Mouse (Mus musculus) olfactory bulb, adult 2 months (tissue): ENCODE data around the gene Abi3. TPM values are rescaled to one million over a fixed set of nuclear protein-coding genes. Genes with fewer than 3 reads are reported as not detected.

Experiments
- H3K27ac ChIP-seq: fragments of 200-500 bp; 2 replicates; pipeline ENCODE4 v1.5.1; 2012; ENCODE audit warnings: low read depth, low read length; ENCODE audit not compliant: insufficient read depth
- H3K4me1 ChIP-seq: fragments of 200-500 bp; 2 replicates; pipeline ENCODE4 v1.6.1; 2012; ENCODE audit warnings: low read length; ENCODE audit not compliant: control insufficient read depth, insufficient read depth
- H3K4me3 ChIP-seq: fragments of 200-500 bp; 2 replicates; pipeline ENCODE4 v1.5.1; 2012; ENCODE audit warnings: mild to moderate bottlenecking, low read depth, low read length, moderate library complexity; ENCODE audit not compliant: insufficient read depth
- CTCF ChIP-seq: fragments of 200-500 bp; IDR thresholded peaks from 2 replicates; pipeline ENCODE4 v1.5.1; 2012; ENCODE audit warnings: low read depth, mild to moderate bottlenecking, low read length, moderate library complexity; ENCODE audit not compliant: insufficient read depth
- POLR2A ChIP-seq: fragments of 200-500 bp; IDR thresholded peaks from 2 replicates; pipeline ENCODE4 v1.6.1; 2012; ENCODE audit warnings: mild to moderate bottlenecking, low read depth, low read length, moderate library complexity; ENCODE audit not compliant: insufficient read depth
- WGBS: fragments of 180-500 bp; shearing (Covaris S2); methylation state at CpG from one replicate; pipeline ENCODE4 v1.1.7; 2018; 5-methylcytosine and 5-hydroxymethylcytosine counted together
- polyA plus RNA-seq: library from polyadenylated mRNA; stranded (reverse); fragments of >200 nt; gene quantifications from 2 replicates; pipeline ENCODE4 v1.2.4, GENCODE M21; 2012; ENCODE audit warnings: low replicate concordance; ENCODE audit not compliant: missing spikeins, insufficient read depth, insufficient read length

Gene Abi3
- polyA plus RNA-seq, 1 experiment, result not detected

DNA sequence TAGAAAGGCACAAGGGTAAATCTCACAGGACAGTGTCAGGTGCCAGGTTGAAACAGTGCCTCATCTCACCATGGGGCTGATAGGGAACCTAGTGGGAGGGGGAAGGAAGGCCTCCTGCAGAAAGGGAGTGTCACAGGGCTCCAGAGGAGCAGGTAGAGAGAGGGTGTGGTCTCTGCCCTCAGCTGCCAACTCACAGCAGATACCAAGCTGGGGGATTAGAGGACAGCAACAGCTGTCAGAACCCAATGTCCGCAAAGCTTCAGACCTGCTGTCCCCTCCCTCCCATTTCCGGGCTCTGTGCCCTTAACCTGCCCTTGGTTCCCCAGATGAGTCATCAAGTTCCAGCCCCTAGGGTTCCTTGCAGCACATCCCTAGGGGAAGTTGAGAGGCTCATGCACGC lies 36.7 kb downstream of the Abi3 start:
- TF ChIP-seq CTCF (no peak), POLR2A (no peak)
- H3K27ac ChIP-seq, result no peak overlapping the region
- no peak overlapping the region for H3K4me3 ChIP-seq
- WGBS, result 67% methylated on average over 3 of the region's 3 CpGs
- peaks cover 3% of the 10 kb centered on the region; the same call in 1 of the 2 replicates for H3K4me1 ChIP-seq

DNA sequence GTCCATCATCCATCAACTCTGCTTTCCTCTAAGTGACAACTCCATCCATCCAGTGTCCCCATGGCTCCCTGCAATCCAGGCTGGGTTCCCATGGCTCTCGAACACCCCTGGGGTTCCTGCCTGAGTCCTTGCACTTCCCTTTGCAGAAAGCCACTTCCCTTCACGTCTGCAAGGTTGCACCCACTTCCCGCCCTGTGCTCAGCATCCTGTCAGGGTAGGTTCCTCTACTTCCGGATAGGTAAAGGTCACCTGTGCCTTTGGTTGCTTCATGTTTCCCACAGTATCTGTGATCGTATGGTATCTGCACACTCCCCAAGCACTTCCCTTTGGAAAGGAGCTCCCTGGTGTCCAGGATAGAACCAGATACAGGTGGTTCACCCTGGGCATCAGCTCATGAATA lies 37.3 kb downstream of the Abi3 start:
- TF ChIP-seq POLR2A (no peak), CTCF (no peak)
- H3K4me1 ChIP-seq, result peaks cover 3% of the 10 kb centered on the region; the same call in 1 of the 2 replicates
- WGBS, result 81% methylated on average over 5 of the region's 5 CpGs
- H3K4me3 ChIP-seq, result no peak overlapping the region
- no peak overlapping the region for H3K27ac ChIP-seq

DNA sequence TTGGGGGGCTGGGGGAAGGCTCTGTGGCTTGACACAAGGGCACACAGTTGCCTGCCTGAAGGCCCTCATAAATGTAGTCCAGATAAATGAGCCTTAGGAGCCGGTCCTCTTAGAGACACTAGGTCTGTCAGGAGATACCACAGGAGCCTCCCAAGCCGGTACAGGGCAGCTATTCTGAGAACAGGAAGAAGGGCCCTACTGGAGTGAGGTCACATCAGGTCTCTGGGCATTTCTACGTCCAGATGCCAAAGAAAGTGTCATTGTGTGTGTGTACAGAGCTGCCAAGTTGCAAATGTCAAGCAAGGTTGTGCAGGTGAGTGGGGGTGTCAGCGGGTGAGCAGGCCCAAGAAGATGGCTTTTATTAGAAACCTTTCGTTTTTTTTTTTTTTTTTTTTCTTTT lies 46.7 kb downstream of the Abi3 start:
- 68% methylated on average over 5 of the region's 5 CpGs for WGBS
- H3K4me3 ChIP-seq, result no peak overlapping the region
- H3K4me1 ChIP-seq, result peaks cover 9% of the 10 kb centered on the region
- H3K27ac ChIP-seq, result no peak overlapping the region
- no peak for TF ChIP-seq CTCF
- TF ChIP-seq POLR2A, result no peak

DNA sequence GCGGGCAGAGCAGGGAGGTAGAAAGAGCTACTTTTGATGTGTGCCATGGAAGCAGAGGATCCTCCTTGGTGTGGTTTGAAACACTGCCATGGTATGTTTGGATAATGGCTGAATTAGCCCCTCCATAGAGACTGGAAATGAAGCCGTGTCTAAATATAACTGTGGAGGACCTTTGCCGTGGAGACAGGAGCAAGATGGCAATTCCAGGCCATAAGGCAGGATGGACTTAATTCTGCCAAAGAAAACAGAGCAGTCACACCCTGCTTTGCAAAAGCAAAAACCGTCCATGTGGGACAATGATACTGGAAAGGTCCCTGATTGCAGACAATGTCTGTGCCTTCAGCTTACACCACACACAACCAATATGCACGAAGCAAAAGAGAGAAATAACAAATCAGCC lies 48.1 kb downstream of the Abi3 start:
- 84% methylated on average over 5 of the region's 5 CpGs for WGBS
- Histone ChIP-seq H3K4me3 (no peak overlapping the region), H3K27ac (no peak overlapping the region), H3K4me1 (peaks cover 9% of the 10 kb centered on the region)
- TF ChIP-seq CTCF (no peak), POLR2A (no peak)

DNA sequence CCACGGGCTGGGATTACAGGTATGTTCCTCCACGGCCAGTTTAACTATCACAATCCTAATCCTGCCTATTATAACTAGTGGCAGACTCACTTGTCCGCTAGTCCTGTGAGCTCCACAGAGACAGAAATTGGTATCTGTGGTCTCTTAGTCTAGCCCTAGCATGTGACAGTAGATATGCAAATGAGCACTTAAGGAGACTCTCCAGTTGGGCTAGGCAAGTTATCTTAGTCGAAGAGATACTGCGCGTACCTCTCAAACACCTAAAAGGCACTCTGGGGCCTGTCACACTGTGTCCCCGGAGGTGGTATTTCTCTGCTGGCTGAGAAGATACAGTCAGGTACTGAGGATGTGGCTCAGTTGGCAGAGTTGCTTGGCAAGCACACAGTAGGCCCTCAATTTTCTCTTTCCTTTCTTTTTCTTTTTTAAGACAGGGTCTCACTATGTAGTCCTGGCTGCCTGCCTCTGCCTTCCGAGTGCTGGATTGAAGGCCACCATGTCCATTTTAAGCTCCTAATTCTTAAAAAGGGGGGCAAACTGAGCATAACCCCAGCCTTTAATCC lies 49.2 kb downstream of the Abi3 start:
- H3K4me3 ChIP-seq, result no peak overlapping the region
- H3K27ac ChIP-seq, result no peak overlapping the region
- WGBS, result 94% methylated on average over 8 of the region's 8 CpGs
- H3K4me1 ChIP-seq, result peaks cover 9% of the 10 kb centered on the region
- no peak for TF ChIP-seq CTCF
- TF ChIP-seq POLR2A, result no peak

DNA sequence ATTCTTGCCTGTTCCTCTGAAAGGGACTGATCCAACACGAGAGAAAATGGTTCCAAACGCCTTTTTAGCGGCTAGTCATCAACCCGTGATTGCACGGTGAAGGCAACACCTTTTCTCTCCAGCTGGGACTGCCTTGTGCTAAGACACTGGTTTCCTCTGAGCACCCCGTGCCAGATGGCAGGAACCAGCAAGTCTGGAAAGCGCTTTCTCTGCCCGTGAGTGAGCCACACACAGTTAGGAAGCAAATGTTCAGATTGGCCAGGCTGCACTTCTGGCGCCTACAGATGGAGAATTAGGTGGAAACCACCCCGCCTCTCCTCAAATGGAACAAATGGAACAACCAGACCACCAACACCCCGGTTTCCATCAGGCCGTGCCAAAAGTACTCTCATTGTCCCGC lies 50.5 kb downstream of the Abi3 start:
- TF ChIP-seq POLR2A (no peak), CTCF (no peak)
- 89% methylated on average over 13 of the region's 13 CpGs for WGBS
- H3K27ac ChIP-seq, result no peak overlapping the region
- no peak overlapping the region for H3K4me3 ChIP-seq
- peaks cover 6% of the 10 kb centered on the region for H3K4me1 ChIP-seq

DNA sequence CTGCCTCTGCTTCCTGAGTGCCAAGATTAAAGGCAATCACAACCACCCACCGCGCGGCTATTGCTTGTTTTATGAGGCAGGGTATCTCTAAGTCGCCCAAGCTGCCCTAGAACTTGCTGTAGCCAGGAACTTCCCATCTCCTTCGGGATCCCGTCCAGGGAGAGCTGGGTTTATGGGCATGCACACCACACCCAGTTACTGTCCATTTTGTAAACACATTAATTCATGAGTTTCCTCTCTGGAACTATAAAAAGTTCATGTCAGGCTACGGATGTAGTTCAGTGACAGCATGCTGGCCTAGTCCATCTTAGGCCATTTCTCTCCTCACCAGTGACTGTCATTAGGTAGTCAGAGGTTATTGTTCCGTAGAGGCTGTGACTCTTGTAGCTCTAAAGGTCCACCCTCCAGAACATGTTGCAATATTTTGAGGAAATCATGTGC lies 52.8 kb downstream of the Abi3 start:
- H3K4me3 ChIP-seq, result no peak overlapping the region
- H3K4me1 ChIP-seq, result no peaks in the 10 kb centered on the region
- H3K27ac ChIP-seq, result no peak overlapping the region
- WGBS, result 91% methylated on average over 8 of the region's 8 CpGs
- TF ChIP-seq CTCF (no peak), POLR2A (no peak)

DNA sequence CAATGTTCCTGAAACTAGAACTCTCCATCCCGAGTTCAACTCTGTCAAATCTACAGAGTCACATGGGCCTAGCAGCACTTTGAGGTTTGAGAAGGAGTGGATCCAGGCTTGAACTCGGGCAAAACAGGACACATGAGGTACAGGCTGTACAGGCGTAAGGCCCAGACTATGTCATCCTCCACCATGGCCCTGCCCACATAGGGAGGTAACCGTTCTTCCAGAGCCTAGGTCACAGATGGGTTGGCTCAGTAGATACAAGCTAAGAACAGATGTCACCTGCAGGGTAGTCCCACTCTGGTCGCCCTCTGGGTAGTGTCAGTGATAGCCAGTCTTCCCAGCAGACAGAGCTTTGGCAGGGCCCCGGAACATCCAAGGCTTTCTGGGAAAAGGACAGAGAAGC lies 55.8 kb downstream of the Abi3 start:
- 95% methylated on average over 6 of the region's 6 CpGs for WGBS
- Histone ChIP-seq H3K4me3 (no peak overlapping the region), H3K27ac (no peak overlapping the region), H3K4me1 (no peaks in the 10 kb centered on the region)
- TF ChIP-seq POLR2A (no peak), CTCF (no peak)

DNA sequence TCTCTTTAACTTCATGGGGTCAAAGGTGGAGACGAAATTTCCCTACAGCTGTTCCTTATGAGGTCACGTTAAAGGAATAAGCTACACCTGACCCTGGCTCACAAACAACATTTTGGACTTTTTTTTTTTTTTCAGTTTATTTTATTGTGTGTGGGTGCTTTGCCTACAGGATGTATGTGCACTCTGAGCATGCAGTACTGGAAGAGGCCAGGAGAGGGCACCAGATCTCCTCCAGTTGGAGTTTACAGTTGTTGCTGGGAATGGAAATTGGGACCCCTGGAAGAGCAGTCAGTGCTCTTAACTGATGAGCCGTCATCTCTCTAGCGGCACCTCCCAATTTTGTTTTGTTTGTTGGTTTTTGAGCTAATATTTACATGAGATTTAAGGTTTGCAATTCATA lies 56.6 kb downstream of the Abi3 start:
- no peaks in the 10 kb centered on the region for H3K4me1 ChIP-seq
- H3K4me3 ChIP-seq, result no peak overlapping the region
- TF ChIP-seq CTCF (no peak), POLR2A (no peak)
- H3K27ac ChIP-seq, result no peak overlapping the region
- WGBS, result 97% methylated on average over 4 of the region's 4 CpGs

DNA sequence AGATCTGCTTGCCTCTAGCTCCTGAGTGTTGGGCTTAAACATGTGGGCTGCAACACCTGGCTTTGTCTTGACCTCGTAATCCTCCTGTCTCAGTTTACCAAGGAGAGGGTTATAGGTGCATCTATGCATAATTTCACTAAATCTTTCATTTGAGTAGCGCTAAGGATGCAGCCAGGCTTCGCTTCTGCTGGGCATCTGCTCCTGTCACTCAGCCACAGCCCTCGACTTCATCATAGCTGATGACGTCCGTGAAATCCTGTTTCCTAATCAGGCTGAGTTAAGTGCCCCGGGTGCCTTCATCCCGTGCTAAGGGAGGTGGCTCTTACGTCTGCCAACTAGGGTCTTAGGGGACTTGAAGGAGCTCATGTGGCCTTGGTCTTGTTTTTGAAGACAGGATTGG lies 58.3 kb downstream of the Abi3 start:
- WGBS, result 90% methylated on average over 9 of the region's 9 CpGs
- H3K27ac ChIP-seq, result no peak overlapping the region
- no peak overlapping the region for H3K4me3 ChIP-seq
- H3K4me1 ChIP-seq, result no peaks in the 10 kb centered on the region
- TF ChIP-seq CTCF (no peak), POLR2A (no peak)
